Mouse (Mus musculus) cortical plate, adult 2 months (tissue): ENCODE results near the gene Birc3. TPM values are rescaled to one million over a fixed set of nuclear protein-coding genes. Genes with fewer than 3 reads are reported as not detected.

ENCODE experiments used
- H3K27ac ChIP-seq: fragments of 200-500 bp; 2 replicates; pipeline ENCODE4 v1.5.1; 2012; ENCODE audit warnings: low read length, control low read depth, inconsistent platforms; ENCODE audit not compliant: insufficient read depth
- H3K4me1 ChIP-seq: fragments of 200-500 bp; 2 replicates; pipeline ENCODE4 v1.6.1; 2011; ENCODE audit warnings: low read length; ENCODE audit not compliant: control insufficient read depth, insufficient read depth
- H3K4me3 ChIP-seq: fragments of 200-500 bp; 2 replicates; pipeline ENCODE4 v1.5.1; 2011; ENCODE audit warnings: mild to moderate bottlenecking, low read length, control low read depth; ENCODE audit not compliant: insufficient read depth
- CTCF ChIP-seq: fragments of 200-500 bp; IDR thresholded peaks from 2 replicates; pipeline ENCODE4 v1.5.1; 2011; ENCODE audit warnings: mild to moderate bottlenecking, control low read depth, low read length; ENCODE audit not compliant: insufficient read depth; ENCODE audit errors: extremely low read depth
- POLR2A ChIP-seq: fragments of 200-500 bp; IDR thresholded peaks from 2 replicates; pipeline ENCODE4 v1.6.1; 2011; ENCODE audit warnings: mild to moderate bottlenecking, low read length, control low read depth; ENCODE audit not compliant: insufficient read depth; ENCODE audit errors: extremely low read depth
- polyA plus RNA-seq: library from polyadenylated mRNA; depleted of rRNA; stranded (reverse); fragments of >200 nt; gene quantifications from 2 replicates; pipeline ENCODE4 v1.2.3, GENCODE M21; 2012; rRNA removed

Birc3 gene
- polyA plus RNA-seq, 1 experiment = 1.9 TPM

GRCm38 (mm10) chr9:7829531-7830528, 43.2 kb downstream of the Birc3 start:
- peaks cover 3% of the 10 kb centered on the region; the same call in 1 of the 2 replicates for H3K4me1 ChIP-seq

DNA sequence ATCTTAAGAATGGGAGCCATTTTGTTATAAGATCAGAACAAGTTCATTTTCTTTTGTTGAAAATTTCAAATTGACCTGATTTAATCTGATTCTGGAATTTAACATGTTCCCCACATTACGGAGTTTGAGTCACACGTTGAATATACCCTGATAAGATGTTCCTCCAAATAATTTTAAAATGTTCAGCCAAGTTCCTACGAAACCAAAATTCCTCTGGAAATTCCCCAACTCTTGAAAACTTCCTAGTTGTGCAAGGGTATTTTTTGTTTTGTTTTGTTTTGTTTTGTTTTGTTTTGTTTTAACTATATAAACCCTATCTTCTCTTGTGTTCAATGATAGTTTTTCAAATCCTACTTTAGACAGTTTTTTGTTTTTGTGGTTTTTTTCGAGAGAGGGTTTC, 44.3 kb downstream of the Birc3 start:
- TF ChIP-seq CTCF (no peak), POLR2A (no peak)
- H3K4me3 ChIP-seq = no peak overlapping the region
- H3K4me1 ChIP-seq = peaks cover 3% of the 10 kb centered on the region; the same call in 1 of the 2 replicates
- no peak overlapping the region for H3K27ac ChIP-seq

More at GRCm38 (mm10) chr9:7829531-7830528, 43.2 kb downstream of the Birc3 start:
- Histone ChIP-seq H3K27ac (no peak overlapping the region), H3K4me3 (no peak overlapping the region)
- TF ChIP-seq POLR2A = no peak
- no peak for TF ChIP-seq CTCF

DNA sequence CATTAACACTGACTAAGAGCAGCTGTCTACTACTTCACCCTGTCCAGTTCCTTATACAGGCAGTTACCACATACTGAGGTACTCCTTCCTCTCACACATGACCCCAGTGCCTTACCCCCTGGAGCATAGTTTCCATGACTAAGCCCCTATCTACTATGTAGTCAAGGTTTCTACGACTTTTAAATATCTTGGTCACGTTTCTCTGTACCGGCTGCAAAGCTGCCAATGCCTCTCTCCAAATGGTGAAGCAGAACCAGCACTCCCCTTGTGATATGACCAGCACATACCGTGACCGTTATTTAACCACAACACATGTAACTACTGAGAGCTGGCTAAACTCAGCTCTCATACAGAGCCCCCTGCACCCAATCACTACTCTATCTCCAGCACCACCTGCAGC, 48.1 kb downstream of the Birc3 start:
- H3K4me1 ChIP-seq = no peaks in the 10 kb centered on the region; the same call in 1 of the 2 replicates
- TF ChIP-seq POLR2A (no peak), CTCF (no peak)
- H3K27ac ChIP-seq = no peak overlapping the region
- H3K4me3 ChIP-seq = no peak overlapping the region

DNA sequence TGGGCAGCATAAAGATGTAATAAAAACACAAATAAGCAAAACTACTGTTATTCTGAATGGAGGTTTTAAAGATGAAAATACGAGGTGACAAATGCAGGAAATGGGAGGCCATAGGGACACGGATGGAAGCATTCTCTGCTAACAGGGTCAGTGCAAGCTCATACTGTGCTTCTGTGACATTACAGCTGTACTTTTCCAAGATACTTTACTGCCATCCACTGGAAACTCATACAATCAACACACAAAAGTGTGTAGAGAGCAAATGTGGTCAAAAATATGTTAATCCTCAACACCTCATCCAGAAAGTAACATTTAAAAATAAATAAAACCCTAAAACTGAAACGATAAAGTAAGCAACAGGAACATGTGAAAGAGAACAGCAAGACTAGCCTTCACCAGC, 50.2 kb downstream of the Birc3 start:
- TF ChIP-seq POLR2A (no peak), CTCF (no peak)
- H3K4me3 ChIP-seq = no peak overlapping the region
- H3K27ac ChIP-seq = no peak overlapping the region
- H3K4me1 ChIP-seq = no peaks in the 10 kb centered on the region; the same call in 1 of the 2 replicates

- no peak overlapping the region for H3K27ac ChIP-seq
- no peaks in the 10 kb centered on the region for H3K4me1 ChIP-seq
- H3K4me3 ChIP-seq = no peak overlapping the region
- no peak for TF ChIP-seq POLR2A
- TF ChIP-seq CTCF = no peak
These were observed 67.9 kb downstream of the Birc3 start for GRCm38 (mm10) chr9:7805101-7805506.

Other genes with a start within 250 kb of the Birc3 start
- not detected in 2 replicates for gene Mmp20, start 245.0 kb downstream of the Birc3 start, polyA plus RNA-seq
- not detected in 2 replicates for gene Mmp7, start 181.1 kb downstream of the Birc3 start, polyA plus RNA-seq
- 14.9 and 18.1 TPM in 2 replicates for gene Tmem123, start 109.1 kb downstream of the Birc3 start, polyA plus RNA-seq
- 25.7 and 27.4 TPM in 2 replicates for gene Birc2, start 36.1 kb downstream of the Birc3 start, polyA plus RNA-seq
- 12.5 and 13.1 TPM in 2 replicates for gene Yap1, start 131.4 kb upstream of the Birc3 start, polyA plus RNA-seq
- gene Cfap300, start 169.6 kb upstream of the Birc3 start, polyA plus RNA-seq = 6.8 and 7.6 TPM in 2 replicates